Mouse (Mus musculus): ENCODE measurements at regions not wholly inside any gene's neighbourhood (a gene's known extent, or its start where the extent isn't known, plus 50 kb on each side); places are given as distances from the start of the nearest gene placed in this dataset.

DNA sequence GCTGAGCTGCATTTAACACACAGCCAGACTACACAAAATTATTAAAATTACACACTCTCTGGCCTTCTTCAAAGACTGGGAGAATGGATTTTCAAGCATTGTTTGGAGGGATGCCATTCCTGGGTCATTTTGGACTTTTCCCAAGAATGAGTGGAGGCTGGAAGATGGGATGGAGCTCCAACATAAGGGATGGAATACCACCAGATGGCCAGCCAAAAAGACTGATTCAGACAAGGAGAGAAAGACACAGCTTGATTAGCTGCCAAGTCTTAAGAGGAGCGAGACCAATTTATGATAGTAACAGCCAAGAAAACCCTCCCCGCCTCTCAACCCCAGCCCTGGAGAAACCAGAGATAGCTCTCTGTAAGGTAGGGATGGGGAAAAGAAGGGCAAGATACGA lies 253.4 kb upstream of the Chd6 start:
- no peaks in the 10 kb centered on the region for H3K4me1 ChIP-seq (ENCODE audit: control insufficient read depth, insufficient read depth, low read length)
- TF ChIP-seq CTCF (IDR thresholded peaks at IDR 0.05; ENCODE audit: insufficient read depth, low read depth, low read length) (no peak), POLR2A (IDR thresholded peaks at IDR 0.05; ENCODE audit: insufficient read depth, low read depth, low read length) (no peak)
- 79% methylated on average over 3 of the region's 3 CpGs for WGBS
- no peak overlapping the region for H3K4me3 ChIP-seq (ENCODE audit: insufficient read depth, low read depth, low read length)
- H3K27ac ChIP-seq (ENCODE audit: insufficient read depth, low read depth, low read length), result no peak overlapping the region

DNA sequence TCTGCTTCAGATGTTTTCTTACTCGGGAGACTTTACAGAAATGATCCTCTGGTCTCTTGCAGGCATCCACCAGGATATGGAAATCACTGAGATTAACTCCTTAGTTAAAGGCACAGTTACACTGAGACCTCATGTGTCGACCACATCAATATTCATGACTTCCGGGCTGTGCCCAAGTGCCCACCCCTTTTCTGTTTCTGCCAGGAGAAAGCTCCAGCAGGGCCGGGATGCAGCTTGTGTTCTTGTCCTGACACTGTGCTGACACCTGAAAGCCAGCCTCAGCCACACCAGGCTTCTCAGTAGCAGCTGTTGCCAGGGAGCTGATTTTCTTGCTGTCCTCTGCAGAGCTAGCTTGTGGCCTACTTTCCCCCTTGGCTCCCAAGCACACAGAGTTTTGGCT lies 240.2 kb upstream of the Chd6 start:
- 42% methylated on average over 4 of the region's 4 CpGs for WGBS
- TF ChIP-seq POLR2A (IDR thresholded peaks at IDR 0.05; ENCODE audit: insufficient read depth, low read depth, low read length) (no peak), CTCF (IDR thresholded peaks at IDR 0.05; ENCODE audit: insufficient read depth, low read depth, low read length) (no peak)
- H3K4me1 ChIP-seq (ENCODE audit: control insufficient read depth, insufficient read depth, low read length), result peaks cover 2% of the 10 kb centered on the region; the same call in 1 of the 2 replicates
- H3K27ac ChIP-seq (ENCODE audit: insufficient read depth, low read depth, low read length), result no peak overlapping the region
- H3K4me3 ChIP-seq (ENCODE audit: insufficient read depth, low read depth, low read length), result no peak overlapping the region

GRCm38 (mm10) chr2:161344018-161344417 lies 235.1 kb upstream of the Chd6 start:
- TF ChIP-seq CTCF (IDR thresholded peaks at IDR 0.05; ENCODE audit: insufficient read depth, low read depth, low read length) (no peak), POLR2A (IDR thresholded peaks at IDR 0.05; ENCODE audit: insufficient read depth, low read depth, low read length) (no peak)
- Histone ChIP-seq H3K4me1 (ENCODE audit: control insufficient read depth, insufficient read depth, low read length) (peaks cover 16% of the 10 kb centered on the region), H3K4me3 (ENCODE audit: insufficient read depth, low read depth, low read length) (no peak overlapping the region), H3K27ac (ENCODE audit: insufficient read depth, low read depth, low read length) (no peak overlapping the region)
- WGBS, result 88% methylated on average over 2 of the region's 2 CpGs

DNA sequence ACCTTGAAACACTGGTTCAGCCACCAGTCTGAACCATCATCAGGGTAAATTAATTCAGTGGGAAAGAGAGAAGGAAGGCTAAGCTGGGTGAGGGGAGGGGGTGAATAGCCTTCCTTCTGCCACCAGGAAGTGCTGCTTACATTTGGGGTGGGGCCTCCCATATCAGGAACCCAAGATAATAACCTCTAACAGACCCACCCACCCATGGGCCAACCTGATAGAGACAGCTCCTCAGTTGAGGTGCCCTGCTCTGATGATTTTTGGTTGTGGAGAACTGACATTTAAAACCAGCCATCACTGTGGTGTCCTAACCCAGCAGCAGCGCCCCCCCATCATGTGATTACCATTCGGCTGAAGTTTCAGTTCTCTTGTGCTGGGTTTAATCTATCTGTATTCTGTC lies 233.8 kb upstream of the Chd6 start:
- no peak overlapping the region for H3K4me3 ChIP-seq (ENCODE audit: insufficient read depth, low read depth, low read length)
- WGBS, result 86% methylated on average over 2 of the region's 2 CpGs
- no peak overlapping the region for H3K27ac ChIP-seq (ENCODE audit: insufficient read depth, low read depth, low read length)
- TF ChIP-seq CTCF (IDR thresholded peaks at IDR 0.05; ENCODE audit: insufficient read depth, low read depth, low read length) (no peak), POLR2A (IDR thresholded peaks at IDR 0.05; ENCODE audit: insufficient read depth, low read depth, low read length) (no peak)
- peaks cover 16% of the 10 kb centered on the region for H3K4me1 ChIP-seq (ENCODE audit: control insufficient read depth, insufficient read depth, low read length)

DNA sequence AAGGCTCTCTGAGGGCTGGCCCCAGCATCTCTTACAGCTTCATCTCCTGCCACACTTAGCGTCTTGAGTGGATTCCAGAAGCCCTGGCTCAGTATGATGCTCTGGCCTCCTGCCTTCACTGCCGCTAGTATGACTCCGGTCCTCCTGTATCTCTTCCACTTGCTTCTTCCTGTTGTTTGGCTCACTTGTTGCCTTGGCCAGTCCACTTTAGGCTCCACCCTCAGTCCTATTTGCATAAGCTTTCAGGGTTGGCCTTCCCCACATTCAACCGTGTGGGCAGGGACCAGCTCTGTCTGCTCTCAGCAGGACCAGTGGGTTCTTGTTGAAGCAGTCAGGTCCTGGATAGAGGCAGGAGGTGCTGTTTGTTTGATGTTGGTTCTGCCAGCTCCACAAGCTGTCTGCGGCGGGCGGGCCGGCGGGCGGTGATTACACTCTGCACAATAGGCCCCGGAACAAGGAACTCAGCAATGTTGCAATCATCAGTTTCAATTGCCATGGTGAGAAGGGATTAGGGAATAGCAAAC lies 232.6 kb upstream of the Chd6 start:
- peaks cover 16% of the 10 kb centered on the region for H3K4me1 ChIP-seq (ENCODE audit: control insufficient read depth, insufficient read depth, low read length)
- H3K27ac ChIP-seq (ENCODE audit: insufficient read depth, low read depth, low read length), result no peak overlapping the region
- TF ChIP-seq POLR2A (IDR thresholded peaks at IDR 0.05; ENCODE audit: insufficient read depth, low read depth, low read length) (no peak), CTCF (IDR thresholded peaks at IDR 0.05; ENCODE audit: insufficient read depth, low read depth, low read length) (no peak)
- H3K4me3 ChIP-seq (ENCODE audit: insufficient read depth, low read depth, low read length), result no peak overlapping the region
- WGBS, result 16% methylated on average over 11 of the region's 11 CpGs

DNA sequence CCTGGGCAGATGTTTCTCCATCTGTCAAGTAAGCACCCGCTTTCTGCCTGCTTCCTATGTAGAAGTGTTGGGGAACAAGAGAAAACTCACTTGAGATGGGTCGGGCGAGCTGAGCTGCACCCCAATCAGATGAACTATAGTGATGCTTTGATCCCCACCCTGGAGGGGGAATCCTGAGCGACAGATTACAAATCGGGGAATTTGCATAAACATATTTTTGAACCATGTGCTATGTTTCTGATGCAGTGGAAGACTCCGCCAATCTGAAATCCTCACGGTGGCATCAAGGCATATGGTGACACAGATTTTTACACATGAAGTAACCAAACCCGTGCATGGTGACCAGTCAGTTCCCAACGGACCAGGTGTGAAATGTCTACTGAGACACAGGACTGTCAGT lies 231.4 kb upstream of the Chd6 start:
- Histone ChIP-seq H3K4me1 (ENCODE audit: control insufficient read depth, insufficient read depth, low read length) (peaks cover 16% of the 10 kb centered on the region), H3K27ac (ENCODE audit: insufficient read depth, low read depth, low read length) (no peak overlapping the region), H3K4me3 (ENCODE audit: insufficient read depth, low read depth, low read length) (no peak overlapping the region)
- 87% methylated on average over 9 of the region's 9 CpGs for WGBS
- no peak for TF ChIP-seq POLR2A (IDR thresholded peaks at IDR 0.05; ENCODE audit: insufficient read depth, low read depth, low read length)
- TF ChIP-seq CTCF (IDR thresholded peaks at IDR 0.05; ENCODE audit: insufficient read depth, low read depth, low read length), result no peak

GRCm38 (mm10) chr2:161339327-161340001 lies 230.6 kb upstream of the Chd6 start:
- H3K4me3 ChIP-seq (ENCODE audit: insufficient read depth, low read depth, low read length), result no peak overlapping the region
- 0 out of 2 replicates have a peak overlapping the region, but pooled peaks have one; percentile 0 for H3K27ac ChIP-seq (ENCODE audit: insufficient read depth, low read depth, low read length)
- TF ChIP-seq CTCF (IDR thresholded peaks at IDR 0.05; ENCODE audit: insufficient read depth, low read depth, low read length) (no peak), POLR2A (IDR thresholded peaks at IDR 0.05; ENCODE audit: insufficient read depth, low read depth, low read length) (no peak)
- H3K4me1 ChIP-seq (ENCODE audit: control insufficient read depth, insufficient read depth, low read length), result peaks cover 16% of the 10 kb centered on the region
- WGBS, result 23% methylated on average over 14 of the region's 14 CpGs

GRCm38 (mm10) chr2:161338953-161339326 lies 230.1 kb upstream of the Chd6 start:
- Histone ChIP-seq H3K4me3 (ENCODE audit: insufficient read depth, low read depth, low read length) (no peak overlapping the region), H3K27ac (ENCODE audit: insufficient read depth, low read depth, low read length) (no peak overlapping the region), H3K4me1 (ENCODE audit: control insufficient read depth, insufficient read depth, low read length) (peaks cover 16% of the 10 kb centered on the region)
- no peak for TF ChIP-seq CTCF (IDR thresholded peaks at IDR 0.05; ENCODE audit: insufficient read depth, low read depth, low read length)
- no peak for TF ChIP-seq POLR2A (IDR thresholded peaks at IDR 0.05; ENCODE audit: insufficient read depth, low read depth, low read length)
- WGBS, result 19% methylated on average over 3 of the region's 3 CpGs

GRCm38 (mm10) chr2:161332653-161333052 lies 223.8 kb upstream of the Chd6 start:
- H3K4me3 ChIP-seq (ENCODE audit: insufficient read depth, low read depth, low read length), result no peak overlapping the region
- 55% methylated on average over 2 of the region's 2 CpGs for WGBS

More at GRCm38 (mm10) chr2:161332653-161333052, 223.8 kb upstream of the Chd6 start:
- TF ChIP-seq POLR2A (IDR thresholded peaks at IDR 0.05; ENCODE audit: insufficient read depth, low read depth, low read length), result no peak
- no peak for TF ChIP-seq CTCF (IDR thresholded peaks at IDR 0.05; ENCODE audit: insufficient read depth, low read depth, low read length)
- Histone ChIP-seq H3K4me1 (ENCODE audit: control insufficient read depth, insufficient read depth, low read length) (peaks cover 5% of the 10 kb centered on the region; the same call in 1 of the 2 replicates), H3K27ac (ENCODE audit: insufficient read depth, low read depth, low read length) (no peak overlapping the region)

Measured in olfactory bulb, adult 2 months (tissue).